Mouse (Mus musculus) liver, postnatal 0 days (tissue): Measurements from ENCODE around the gene Gmeb1.

Experiments
- CTCF ChIP-seq: sonication (generic); IDR thresholded peaks from 2 replicates; pipeline ENCODE4 v1.5.1; 2016; ENCODE audit warnings: antibody characterized with exemption, low read depth
- EP300 ChIP-seq: IDR thresholded peaks from 2 replicates; pipeline ENCODE4 v1.6.1; 2016; ENCODE audit warnings: antibody characterized with exemption, low read depth, mild to moderate bottlenecking

- TF ChIP-seq CTCF (peak; percentile 75), EP300 (peak; percentile 91)
These were observed 8.5 kb upstream of the Gmeb1 start for GRCm38 (mm10) chr4:132269740-132270560.
